Mouse (Mus musculus) kidney, postnatal 14 days (tissue): ENCODE data around the gene Atf7ip.

Source experiments
- DNase-seq: peaks from one replicate; pipeline ENCODE4 v3.0.0; 2022; ENCODE audit warnings: mixed read lengths

Atf7ip gene

GRCm38 (mm10) chr6:136650664-136651063, 144.7 kb downstream of the Atf7ip start:
- DNase-seq = no peak

GRCm38 (mm10) chr6:136653331-136653730, 147.4 kb downstream of the Atf7ip start:
- DNase-seq = no peak

GRCm38 (mm10) chr6:136654470-136654869, 148.5 kb downstream of the Atf7ip start:
- no peak for DNase-seq

- no peak for DNase-seq
Measured at GRCm38 (mm10) chr6:136655786-136656185, 149.8 kb downstream of the Atf7ip start.

GRCm38 (mm10) chr6:136658303-136658702, 152.3 kb downstream of the Atf7ip start:
- no peak for DNase-seq

- DNase-seq = no peak
Measured at GRCm38 (mm10) chr6:136659226-136659625, 153.3 kb downstream of the Atf7ip start.
